Mouse (Mus musculus) midbrain, embryonic 16.5 days (tissue): ENCODE data around the gene Supt4a. TPM values are rescaled to one million over a fixed set of nuclear protein-coding genes. Genes with fewer than 3 reads are reported as not detected.

Source experiments
- ATAC-seq: fragments of 200-750 bp; cut with Nextera tagmentation; 2 replicates; pipeline ENCODE4 v1.8.0; 2017; ENCODE audit warnings: moderate TSS enrichment
- H3K27ac ChIP-seq: fragments of 300-500 bp; sonication (generic); 2 replicates; pipeline ENCODE4 v1.5.1; 2014; ENCODE audit warnings: mild to moderate bottlenecking, low read length, mixed read lengths
- H3K27me3 ChIP-seq: fragments of 300-500 bp; sonication (generic); 2 replicates; pipeline ENCODE4 v1.6.1; 2014; ENCODE audit warnings: low read depth, low read length, mixed read lengths; ENCODE audit not compliant: control insufficient read depth, insufficient read depth
- H3K36me3 ChIP-seq: fragments of 300-500 bp; sonication (generic); 2 replicates; pipeline ENCODE4 v1.6.1; 2014; ENCODE audit warnings: mild to moderate bottlenecking, low read length, moderate library complexity, mixed read lengths; ENCODE audit not compliant: control insufficient read depth, insufficient read depth
- H3K4me1 ChIP-seq: fragments of 300-500 bp; sonication (generic); 2 replicates; pipeline ENCODE4 v1.6.1; 2014; ENCODE audit warnings: mild to moderate bottlenecking, low read length, mixed read lengths; ENCODE audit not compliant: control insufficient read depth, insufficient read depth
- H3K4me2 ChIP-seq: fragments of 300-500 bp; sonication (generic); 2 replicates; pipeline ENCODE4 v1.6.1; 2014; ENCODE audit warnings: mild to moderate bottlenecking, low read length, mixed read lengths
- H3K4me3 ChIP-seq: fragments of 300-500 bp; sonication (generic); 2 replicates; pipeline ENCODE4 v1.5.1; 2014; ENCODE audit warnings: low read depth, mild to moderate bottlenecking, low read length, moderate library complexity, mixed read lengths
- H3K9ac ChIP-seq: fragments of 300-500 bp; sonication (generic); 2 replicates; pipeline ENCODE4 v1.6.1; 2014; ENCODE audit warnings: low read depth, low read length, mixed read lengths
- H3K9me3 ChIP-seq: fragments of 300-500 bp; sonication (generic); replicated peaks from 2 replicates; pipeline ENCODE4 v1.6.1; 2014; ENCODE audit warnings: mild to moderate bottlenecking, low read length, mixed read lengths; ENCODE audit not compliant: control insufficient read depth, poor library complexity, severe bottlenecking
- WGBS: fragments of 180-500 bp; shearing (Covaris S2); extraction: QIAGEN DNeasy Blood & Tissue Kit; methylation state at CpG from one replicate; pipeline ENCODE4 v1.1.7; 2014; 5-methylcytosine and 5-hydroxymethylcytosine counted together
- polyA plus RNA-seq: library from polyadenylated mRNA; unstranded; fragments of >200 nt; fragmentation: Nextera tagmentation; extraction: Ambion mirVana; gene quantifications from 2 replicates; pipeline ENCODE4 v1.2.1, GENCODE M21; 2015

The Supt4a gene
- 127 TPM in 2 replicates for polyA plus RNA-seq

DNA sequence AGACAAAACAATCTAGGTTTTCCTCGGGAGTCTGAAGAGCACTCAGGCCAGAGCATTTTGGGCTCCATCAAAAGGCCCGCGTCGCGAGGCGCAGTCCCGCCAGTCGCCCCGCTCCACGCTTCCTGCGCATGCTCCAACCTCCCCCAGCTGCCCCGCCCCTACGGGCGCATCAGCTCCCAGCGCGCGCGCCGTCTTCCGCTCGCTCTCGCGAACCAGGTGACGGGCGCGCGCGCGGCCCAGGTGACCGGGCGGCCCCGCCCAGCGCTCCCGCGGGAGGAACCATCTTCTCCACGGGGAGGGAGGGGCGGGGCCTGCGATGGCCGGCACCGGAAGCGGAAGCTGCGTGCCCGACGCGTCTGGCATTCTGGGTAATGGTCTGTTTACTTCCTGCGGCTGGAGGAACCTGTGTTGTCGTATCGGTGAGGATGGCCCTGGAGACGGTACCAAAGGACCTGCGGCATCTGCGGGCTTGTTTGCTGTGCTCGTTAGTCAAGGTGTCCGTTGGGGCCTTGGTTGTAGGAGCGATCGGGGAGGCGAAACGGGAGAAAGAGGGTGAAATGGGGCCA is at the start of gene Supt4a:
TSS of gene Supt4a (plus strand) at position 378 of the 566 bp plus-strand sequence.
- H3K4me2 ChIP-seq, result peak within 1 kb of the TSS; percentile 95
- under 1% methylated on average over 48 of the region's 57 CpGs for WGBS
- peak; percentile 93 for ATAC-seq

DNA sequence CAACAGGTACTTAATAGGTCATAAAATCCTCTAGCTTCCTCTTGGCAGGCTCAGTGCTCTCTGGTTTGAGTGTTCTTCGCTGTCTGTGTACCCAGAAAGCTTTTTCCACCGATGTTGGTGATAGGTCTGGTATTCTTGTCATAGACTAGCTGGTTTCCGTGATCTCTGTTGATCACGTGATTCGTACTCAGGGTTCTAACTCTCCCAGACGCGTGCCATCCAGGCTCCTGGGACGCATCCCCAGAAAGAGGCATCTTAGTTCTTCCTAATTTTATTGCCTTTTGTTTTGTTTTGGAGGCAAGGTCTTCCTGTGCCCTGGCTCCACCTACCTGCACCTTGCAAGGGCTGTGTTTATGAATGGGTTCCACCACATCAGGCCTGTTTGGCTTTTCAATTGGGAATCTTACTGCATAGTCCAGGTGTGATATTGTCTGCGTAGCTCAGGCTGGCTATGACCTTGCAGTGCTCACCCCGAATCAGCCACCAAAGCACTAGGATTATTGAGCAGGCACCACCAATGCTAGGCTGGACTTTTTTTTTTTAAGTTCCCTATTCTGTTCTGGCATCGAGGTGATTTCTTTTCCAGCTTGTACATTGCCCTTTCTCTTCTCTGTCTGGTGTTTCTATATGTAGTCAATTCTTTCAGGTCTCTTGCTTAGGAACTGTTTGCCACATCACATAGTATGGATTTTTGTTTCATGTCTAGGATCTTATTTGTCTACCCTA is 48.7 kb upstream of the Supt4a start:
- no peaks in the 10 kb centered on the region for H3K27me3 ChIP-seq
- no peak overlapping the region for H3K4me2 ChIP-seq
- no peak overlapping the region for H3K9ac ChIP-seq
- H3K4me3 ChIP-seq, result no peak overlapping the region
- no peak for ATAC-seq
- H3K27ac ChIP-seq, result peak overlapping the region; percentile 57; the same call in 1 of the 2 replicates
- 90% methylated on average over 11 of the region's 11 CpGs for WGBS
- H3K9me3 ChIP-seq, result no peaks in the 10 kb centered on the region
- no peaks in the 10 kb centered on the region for H3K36me3 ChIP-seq
- H3K4me1 ChIP-seq, result peaks cover 13% of the 10 kb centered on the region

More for the DNA sequence above, at the start of gene Supt4a:
- H3K9ac ChIP-seq, result peak within 1 kb of the TSS; percentile 80
- H3K9me3 ChIP-seq, result no peaks in the 10 kb centered on the region
- H3K4me1 ChIP-seq, result peaks cover 5% of the 10 kb centered on the region
- H3K4me3 ChIP-seq, result peak within 1 kb of the TSS; percentile 77
- peaks cover 5% of the 10 kb centered on the region; the same call in 1 of the 2 replicates for H3K36me3 ChIP-seq
- H3K27me3 ChIP-seq, result no peaks in the 10 kb centered on the region
- H3K27ac ChIP-seq, result peak within 1 kb of the TSS; percentile 50

DNA sequence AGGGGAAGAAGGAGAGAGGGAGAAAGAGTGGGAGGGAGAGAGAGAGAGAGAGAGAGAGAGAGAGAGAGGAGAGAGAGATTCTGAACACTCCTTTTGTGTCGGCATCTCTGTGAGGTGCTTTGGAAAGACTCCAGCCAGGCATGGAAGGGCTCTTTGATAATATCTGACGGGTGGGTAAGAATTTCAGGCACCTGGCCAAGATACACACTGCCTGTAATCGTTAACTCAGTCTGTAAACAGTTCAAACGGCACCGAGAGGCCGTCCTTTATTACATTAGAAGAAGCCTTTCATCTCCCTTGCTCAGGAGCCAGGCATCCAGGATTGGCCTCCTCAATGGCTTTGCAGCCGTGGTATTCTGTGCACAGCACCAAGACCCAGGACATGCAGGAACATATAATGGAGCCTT is 47.9 kb upstream of the Supt4a start:
- H3K4me2 ChIP-seq, result no peak overlapping the region
- H3K4me3 ChIP-seq, result no peak overlapping the region
- WGBS, result 26% methylated on average over 7 of the region's 7 CpGs
- H3K27me3 ChIP-seq, result no peaks in the 10 kb centered on the region
- H3K9me3 ChIP-seq, result no peaks in the 10 kb centered on the region
- H3K4me1 ChIP-seq, result peaks cover 13% of the 10 kb centered on the region
- H3K27ac ChIP-seq, result peak overlapping the region; percentile 57
- peak; percentile 25; the same call in 1 of the 2 replicates for ATAC-seq
- no peaks in the 10 kb centered on the region for H3K36me3 ChIP-seq
- H3K9ac ChIP-seq, result no peak overlapping the region

DNA sequence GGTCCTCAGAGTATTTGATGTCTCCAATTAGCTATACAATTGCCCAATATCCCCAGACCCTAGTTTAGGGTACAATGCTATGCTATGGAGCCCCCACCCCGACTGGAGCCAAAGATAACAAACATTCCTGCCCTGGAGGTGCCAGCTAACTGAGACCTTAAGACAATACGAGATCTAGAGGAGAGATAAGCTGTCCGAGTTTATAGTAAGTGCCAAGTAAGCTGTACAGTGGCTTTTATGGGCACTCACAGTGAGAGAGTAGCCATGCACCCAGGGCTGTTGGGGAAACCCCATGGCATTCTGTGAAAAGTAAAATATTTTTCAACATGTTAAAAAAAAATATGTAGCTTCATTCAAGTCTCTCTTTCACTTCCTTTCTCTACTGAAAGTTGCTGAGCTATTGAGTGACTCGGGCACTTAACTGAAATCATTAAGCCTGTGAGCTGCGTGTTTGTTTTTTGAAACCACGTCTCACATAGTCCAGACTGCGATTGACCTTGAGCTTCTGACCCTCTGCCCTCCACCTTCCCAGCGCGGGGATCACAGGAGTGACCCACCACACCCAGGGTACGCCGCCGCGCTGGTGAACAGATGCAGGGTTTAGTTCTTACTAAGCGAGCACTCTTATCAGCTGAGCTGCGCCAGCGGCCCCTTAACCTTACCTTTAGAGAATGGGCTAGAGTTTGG is 47.2 kb upstream of the Supt4a start:
- Histone ChIP-seq H3K4me1 (peaks cover 13% of the 10 kb centered on the region), H3K9ac (no peak overlapping the region), H3K36me3 (no peaks in the 10 kb centered on the region), H3K9me3 (no peaks in the 10 kb centered on the region), H3K27ac (peak overlapping the region; percentile 57), H3K27me3 (no peaks in the 10 kb centered on the region), H3K4me2 (no peak overlapping the region), H3K4me3 (no peak overlapping the region)
- 82% methylated on average over 16 of the region's 16 CpGs for WGBS
- ATAC-seq, result no peak

DNA sequence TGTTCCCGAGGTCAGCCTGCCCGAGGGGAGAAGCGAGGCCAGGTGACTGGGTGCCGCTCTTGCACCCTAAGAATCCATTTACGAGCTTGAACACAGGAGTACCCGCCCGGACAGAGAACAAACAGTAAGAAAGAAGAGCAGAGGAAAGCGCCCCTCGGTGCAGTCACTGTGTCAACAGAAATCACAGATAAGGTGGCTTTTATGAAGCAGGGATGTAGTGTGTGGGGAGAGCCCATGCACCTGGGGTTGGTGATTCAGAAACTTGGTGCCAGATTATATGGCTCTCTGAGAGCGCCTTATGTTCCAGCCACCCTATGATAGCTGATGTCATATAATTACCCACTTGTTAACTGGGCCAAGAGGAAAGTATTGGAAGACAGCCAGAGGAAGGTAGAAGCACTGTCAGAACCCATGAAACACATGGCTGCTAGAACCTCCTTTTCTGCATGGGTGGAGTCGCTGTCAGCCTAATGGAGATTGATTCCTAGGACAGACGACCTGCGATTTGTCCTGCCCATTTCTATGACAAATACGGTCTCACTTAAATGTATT is 40.1 kb upstream of the Supt4a start:
- H3K27ac ChIP-seq, result no peak overlapping the region
- no peak overlapping the region for H3K4me2 ChIP-seq
- H3K27me3 ChIP-seq, result no peaks in the 10 kb centered on the region
- no peak overlapping the region for H3K9ac ChIP-seq
- no peak overlapping the region for H3K4me3 ChIP-seq
- no peaks in the 10 kb centered on the region for H3K4me1 ChIP-seq
- H3K36me3 ChIP-seq, result no peaks in the 10 kb centered on the region
- no peak for ATAC-seq
- WGBS, result 85% methylated on average over 14 of the region's 14 CpGs
- no peaks in the 10 kb centered on the region for H3K9me3 ChIP-seq

DNA sequence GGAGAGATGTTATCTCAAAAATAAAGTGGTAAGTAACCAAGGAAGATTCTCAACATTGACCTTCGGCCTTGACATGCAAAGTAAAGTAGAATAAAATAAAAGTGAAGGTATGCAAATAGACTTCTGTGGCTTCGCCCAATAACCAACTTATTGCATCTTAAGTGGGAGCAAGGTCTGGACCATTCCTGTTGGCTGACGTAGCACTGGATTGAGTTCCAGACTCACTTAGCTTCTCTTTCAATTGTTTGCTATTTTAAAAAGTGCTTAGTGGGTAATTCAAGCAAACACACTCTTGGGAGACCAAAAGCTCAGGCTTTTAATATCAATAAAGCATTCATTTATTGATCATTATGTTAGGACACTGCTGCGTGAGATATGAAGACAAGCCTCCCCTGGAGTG is 39.2 kb upstream of the Supt4a start:
- H3K9me3 ChIP-seq, result no peaks in the 10 kb centered on the region
- 84% methylated on average over 4 of the region's 4 CpGs for WGBS
- no peak overlapping the region for H3K4me3 ChIP-seq
- H3K27me3 ChIP-seq, result no peaks in the 10 kb centered on the region
- no peaks in the 10 kb centered on the region for H3K36me3 ChIP-seq
- H3K4me1 ChIP-seq, result no peaks in the 10 kb centered on the region
- no peak for ATAC-seq
- no peak overlapping the region for H3K4me2 ChIP-seq
- H3K9ac ChIP-seq, result no peak overlapping the region
- H3K27ac ChIP-seq, result no peak overlapping the region

DNA sequence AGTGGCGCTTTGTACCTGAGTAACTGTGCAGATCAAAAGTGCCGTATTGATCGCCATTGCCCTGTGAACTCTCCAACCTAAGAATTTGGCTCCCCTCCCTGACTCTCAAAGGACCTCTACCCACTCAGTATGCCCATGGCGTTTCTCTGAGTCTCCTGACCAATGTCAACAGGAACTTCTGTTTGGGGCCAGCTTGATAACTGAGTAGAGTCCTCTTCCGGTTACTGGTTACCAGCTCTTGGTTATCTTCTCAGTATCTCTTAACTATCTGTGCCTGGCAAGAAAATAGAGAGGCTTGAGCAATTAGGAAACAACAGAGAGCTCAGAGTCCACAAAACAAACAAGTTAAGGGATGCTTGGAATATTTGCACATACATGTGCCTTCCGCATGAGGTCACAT is 36.2 kb upstream of the Supt4a start:
- Histone ChIP-seq H3K4me1 (no peaks in the 10 kb centered on the region), H3K27me3 (no peaks in the 10 kb centered on the region), H3K9me3 (no peaks in the 10 kb centered on the region), H3K4me3 (no peak overlapping the region), H3K9ac (no peak overlapping the region), H3K36me3 (no peaks in the 10 kb centered on the region), H3K4me2 (no peak overlapping the region), H3K27ac (no peak overlapping the region)
- ATAC-seq, result no peak
- WGBS, result 85% methylated on average over 6 of the region's 6 CpGs

DNA sequence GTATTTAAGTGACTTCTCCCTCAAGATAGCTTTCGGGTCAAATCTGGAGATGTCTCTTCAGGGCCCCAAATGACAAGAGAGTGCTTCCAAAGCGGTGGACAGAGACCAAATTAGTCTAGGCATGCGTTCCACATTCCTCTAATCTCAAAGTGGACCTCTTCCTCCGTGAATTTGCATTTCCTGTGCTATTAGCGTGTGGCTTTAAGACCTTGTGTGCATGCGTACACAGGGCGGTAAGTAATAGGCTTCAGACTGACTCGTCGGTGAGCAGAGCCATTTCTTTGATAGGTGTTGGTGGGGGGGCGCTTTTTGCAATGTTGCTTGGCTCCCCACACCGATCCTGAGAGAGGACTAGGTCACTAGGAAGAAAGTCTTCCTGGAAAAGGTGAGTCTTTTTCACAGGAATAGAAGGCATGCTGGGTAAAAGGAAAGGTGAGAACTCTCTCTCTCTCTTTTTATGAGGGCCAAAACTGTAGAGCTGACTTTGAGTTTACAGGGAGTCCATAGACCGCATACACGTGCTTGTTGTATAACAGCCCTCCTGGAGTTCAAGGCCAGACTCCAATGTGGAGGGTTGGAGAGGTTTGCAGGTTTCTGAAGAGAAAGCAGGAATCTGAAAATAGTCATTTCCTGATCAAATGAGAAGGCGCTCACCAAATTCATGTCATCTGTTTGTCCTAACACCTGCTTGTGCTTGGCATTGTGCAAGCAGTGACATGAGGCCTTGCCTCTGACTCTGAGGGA is 35.3 kb upstream of the Supt4a start:
- 87% methylated on average over 14 of the region's 14 CpGs for WGBS
- H3K4me3 ChIP-seq, result no peak overlapping the region
- H3K36me3 ChIP-seq, result no peaks in the 10 kb centered on the region
- no peak overlapping the region for H3K4me2 ChIP-seq
- H3K9me3 ChIP-seq, result no peaks in the 10 kb centered on the region
- no peak for ATAC-seq
- no peaks in the 10 kb centered on the region for H3K4me1 ChIP-seq
- H3K9ac ChIP-seq, result no peak overlapping the region
- H3K27me3 ChIP-seq, result no peaks in the 10 kb centered on the region
- no peak overlapping the region for H3K27ac ChIP-seq
